Mouse (Mus musculus): Measurements from ENCODE around the gene Galnt3. TPM values are rescaled to one million over a fixed set of nuclear protein-coding genes. Genes with fewer than 3 reads are reported as not detected.
A peak's percentile ranks its signal among the peaks of the same experiment; 100 is the strongest.

The Galnt3 gene
- total RNA-seq, 2 experiments from 2014 or later, result not detected

GRCm38 (mm10) chr2:66107864-66108514, 16.8 kb downstream of the Galnt3 start:
- DNase-seq, result no peak

DNA sequence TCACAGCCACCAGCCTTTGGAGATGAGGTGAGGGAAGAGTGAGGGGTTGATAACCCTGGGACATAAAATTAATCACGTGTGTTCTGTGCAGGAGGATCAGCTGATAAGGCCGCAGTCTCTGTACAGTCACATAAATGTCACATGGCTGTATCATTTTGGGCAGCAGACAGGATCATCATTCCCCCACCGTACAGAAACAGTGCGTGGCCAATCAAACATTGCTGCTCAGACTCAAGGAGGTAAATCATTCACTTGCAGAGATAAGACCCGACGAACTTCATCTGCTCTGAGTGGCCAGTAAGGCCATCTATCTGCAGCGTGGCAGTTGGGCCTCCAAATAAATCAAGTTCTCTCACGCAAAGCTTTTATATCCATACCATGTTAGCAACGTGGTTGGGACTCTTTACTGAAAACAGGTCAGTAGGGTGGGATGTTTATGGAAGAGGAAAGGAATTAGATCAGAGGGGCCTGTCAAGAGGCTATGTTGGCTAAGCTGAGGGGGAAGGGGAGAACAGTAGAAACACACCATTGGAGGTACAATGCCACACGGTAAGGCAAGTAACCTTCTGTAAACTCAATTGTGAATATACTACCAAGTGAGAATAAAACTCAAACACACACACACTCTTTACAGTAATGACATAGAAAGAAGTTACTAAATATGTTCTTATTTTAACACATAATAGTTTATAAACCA, 20.9 kb downstream of the Galnt3 start:
- no peak for DNase-seq

GRCm38 (mm10) chr2:66101686-66102304, 23.0 kb downstream of the Galnt3 start:
- DNase-seq, result no peak

DNA sequence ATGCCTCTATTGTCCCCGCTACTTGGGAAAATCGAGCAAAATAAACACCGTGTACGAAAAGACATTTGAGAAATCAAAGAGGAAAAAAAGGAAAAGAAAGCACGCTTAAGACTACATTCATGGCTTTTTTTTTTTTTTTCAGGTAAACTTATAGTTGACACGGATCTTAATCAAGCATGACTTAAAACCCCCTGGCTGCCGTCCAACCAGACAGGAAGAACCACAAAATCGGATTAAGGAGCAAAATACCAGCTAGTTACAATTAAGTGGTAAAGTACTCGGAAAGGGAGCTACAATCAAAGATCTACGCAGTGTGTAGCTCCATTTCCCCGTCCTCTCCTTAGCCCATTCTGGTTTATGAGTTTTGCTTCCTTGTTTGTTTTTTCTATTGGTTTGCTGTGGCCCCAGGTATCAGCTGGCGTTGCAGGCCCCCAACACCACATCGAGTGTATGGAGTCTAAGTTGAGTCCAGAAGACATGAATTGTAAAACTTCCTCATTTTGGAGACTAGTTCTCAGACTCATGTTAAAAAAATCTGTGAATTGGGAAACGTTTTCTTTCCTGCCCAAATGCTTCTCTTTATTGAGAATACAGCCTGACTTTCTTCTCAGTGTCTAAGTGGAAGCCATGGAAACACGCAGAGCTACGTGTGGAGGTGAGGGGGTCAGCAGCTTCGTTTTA, 24.0 kb downstream of the Galnt3 start:
- no peak for DNase-seq

DNA sequence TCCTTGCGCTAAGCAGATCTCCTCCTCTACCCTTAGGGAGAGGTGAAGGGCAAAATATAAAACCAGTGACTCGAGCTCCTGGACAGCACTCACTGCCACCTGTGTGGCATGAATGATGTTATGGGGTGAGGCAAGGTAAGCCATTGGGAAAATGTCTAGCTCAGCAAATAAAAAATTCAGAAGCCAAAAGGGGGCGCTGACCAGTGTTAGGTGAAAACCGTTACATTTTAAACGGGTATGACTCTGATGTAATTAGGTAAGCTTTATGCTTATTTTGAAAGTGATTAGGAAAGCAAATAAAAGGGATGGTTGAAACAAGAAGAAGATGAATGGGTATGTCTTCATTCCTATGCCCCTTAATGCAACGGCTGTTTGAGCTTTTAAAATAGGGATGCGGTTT, 24.6 kb downstream of the Galnt3 start:
- DNase-seq, result no peak

DNA sequence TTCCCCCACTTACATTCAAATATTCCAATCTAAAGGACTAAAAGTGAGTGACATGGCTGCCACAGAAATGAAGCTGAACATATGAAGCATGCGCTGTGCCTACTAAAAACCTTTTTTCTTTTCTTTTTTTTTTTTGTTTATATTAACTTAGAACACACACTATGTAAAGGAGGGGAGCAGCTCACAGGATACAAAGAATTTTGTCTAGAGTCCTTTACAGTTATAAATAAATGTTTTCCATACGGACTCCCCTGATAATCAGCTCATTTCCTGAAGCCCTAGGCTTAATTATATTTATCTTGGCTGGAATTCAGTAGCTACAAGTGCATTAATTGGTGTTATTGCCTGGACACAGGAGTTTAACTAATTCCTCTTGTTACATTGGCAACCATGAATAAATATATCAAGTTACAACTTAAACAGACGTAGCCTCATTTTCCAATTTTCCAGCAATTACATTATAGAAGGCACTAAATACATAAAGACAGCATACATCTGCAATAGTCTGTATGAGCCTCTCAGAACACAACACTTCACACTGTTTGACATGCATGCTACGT, 30.1 kb downstream of the Galnt3 start:
- no peak for DNase-seq

DNA sequence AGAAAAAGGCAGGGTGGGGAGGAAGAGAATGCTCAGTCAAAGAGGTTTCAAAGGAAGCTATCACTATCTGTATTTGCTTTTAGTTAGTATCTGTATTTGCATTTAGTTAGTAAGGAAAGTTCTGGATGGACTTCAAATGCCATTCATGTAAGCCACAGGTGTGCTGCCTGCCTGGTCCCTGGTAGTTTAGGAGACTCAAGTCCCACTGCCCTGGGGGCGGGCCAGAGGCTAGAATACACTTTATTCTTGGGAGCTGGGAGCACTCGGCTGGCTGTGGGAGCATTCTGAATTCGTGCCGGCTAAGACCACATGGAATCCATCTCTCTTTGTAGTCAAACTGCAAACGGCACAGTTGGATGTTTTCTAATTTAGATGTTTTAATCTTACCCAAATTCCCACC, 33.5 kb downstream of the Galnt3 start:
- no peak for DNase-seq

DNA sequence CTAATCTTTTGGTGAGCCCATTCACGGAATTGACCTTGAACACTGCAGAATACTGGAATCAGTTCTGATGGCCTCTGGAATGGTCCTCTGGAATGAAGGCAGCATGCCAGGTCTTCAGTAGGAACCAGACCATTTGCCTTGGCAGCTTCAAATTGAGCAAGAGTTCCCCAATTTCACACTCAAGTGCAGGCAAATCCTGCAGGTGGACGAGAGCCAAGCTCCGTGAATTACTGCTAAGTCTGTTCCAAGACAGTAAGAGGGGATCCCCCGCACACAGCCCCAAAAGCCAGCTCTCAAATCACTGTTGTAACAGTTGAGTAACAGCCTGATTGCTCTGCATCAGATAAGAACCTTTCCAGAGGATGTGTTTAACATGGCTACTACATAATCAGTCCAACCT, 42.9 kb downstream of the Galnt3 start:
- no peak for DNase-seq

GRCm38 (mm10) chr2:66080731-66081130, 44.1 kb downstream of the Galnt3 start:
- DNase-seq, result no peak

- DNase-seq, result no peak
Observed at GRCm38 (mm10) chr2:66069454-66069853, 55.3 kb downstream of the Galnt3 start.

- no peak for DNase-seq
Observed at GRCm38 (mm10) chr2:66063291-66063690, 61.5 kb downstream of the Galnt3 start.

- DNase-seq, result no peak
Observed at GRCm38 (mm10) chr2:66044405-66045089, 80.2 kb downstream of the Galnt3 start.

GRCm38 (mm10) chr2:66043441-66044404, 81.1 kb downstream of the Galnt3 start:
- no peak for DNase-seq

- peak; percentile 25 for DNase-seq
Observed at GRCm38 (mm10) chr2:66041917-66042419, 82.8 kb downstream of the Galnt3 start.

GRCm38 (mm10) chr2:66041203-66041916, 83.4 kb downstream of the Galnt3 start:
- no peak for DNase-seq

- no peak for DNase-seq
Observed at GRCm38 (mm10) chr2:66040611-66041010, 84.2 kb downstream of the Galnt3 start.

DNA sequence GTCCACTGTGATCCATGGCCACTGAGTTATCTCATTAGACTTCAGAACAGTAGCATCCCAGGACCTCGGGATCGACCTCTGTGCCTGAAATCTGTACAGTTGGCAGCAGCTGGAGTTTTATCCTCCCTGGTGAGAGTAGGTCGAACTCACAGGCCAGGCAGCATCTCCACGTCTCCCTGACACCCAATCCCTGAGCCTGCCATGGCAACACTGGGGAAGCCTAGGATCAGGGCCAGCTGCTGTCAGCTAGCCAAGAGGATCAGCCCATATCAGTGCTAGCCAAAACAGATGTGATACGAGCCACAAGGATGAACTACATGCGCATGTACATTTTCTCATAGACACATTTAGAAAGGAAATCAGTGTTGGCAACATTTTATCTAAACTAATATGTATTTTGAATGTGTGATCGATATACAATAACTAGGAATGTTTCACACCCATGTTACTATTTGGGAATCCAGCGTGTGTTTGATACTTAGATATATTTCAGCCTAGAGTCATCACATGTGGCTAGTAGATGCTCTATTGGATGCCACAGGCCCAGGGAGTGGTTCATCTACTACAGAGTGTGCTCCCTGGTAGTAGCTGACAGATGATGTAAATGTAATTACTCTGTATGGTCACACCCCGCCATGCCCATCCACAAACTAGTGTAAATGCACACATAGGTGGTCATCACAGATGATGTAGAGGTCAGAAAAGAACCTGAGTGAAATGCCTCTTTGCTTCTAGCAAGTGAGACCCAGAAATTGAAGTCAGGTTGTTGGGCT, 89.7 kb downstream of the Galnt3 start:
- no peak for DNase-seq
